Comparison of ENCODE assay signal across 9 mouse cellular contexts in genomic region chr9:71614643-71615042, GRCm38 (mm10). TPM values are rescaled to one million over a fixed set of nuclear protein-coding genes. Genes with fewer than 3 reads are reported as not detected.
DNase-seq lines count a peak whose midpoint lies in the region; ATAC-seq and TF ChIP-seq lines count a peak whose summit lies in the region.
"Had no signal": no experiment of that assay in that cellular context is flagged by ENCODE, and none has a peak within 500 bp of the region (broad histone marks: within the 10 kb centered on the region; RNA-seq: fewer than 3 reads in every experiment).

No protein-coding gene starts in this region.

- no peaks in the 10 kb centered on the region for H3K27me3 ChIP-seq in forebrain, embryonic 11.5 days (ENCODE audit: control insufficient read depth, insufficient read depth, low read length)
- no peaks in the 10 kb centered on the region for H3K27me3 ChIP-seq in forebrain, embryonic 13.5 days
- H3K27me3 ChIP-seq in liver, adult 2 months (ENCODE audit: control insufficient read depth, insufficient read depth, low read length) = no peaks in the 10 kb centered on the region
- H3K27me3 ChIP-seq in liver, embryonic 12.5 days (replicated peaks) = peaks cover 2% of the 10 kb centered on the region
- H3K27me3 ChIP-seq: neural tube, embryonic 13.5 days had no signal

- no peaks in the 10 kb centered on the region for H3K4me1 ChIP-seq in forebrain, embryonic 11.5 days (replicated peaks; ENCODE audit: control insufficient read depth, insufficient read depth, low read length)
- peaks cover under 1% of the 10 kb centered on the region; the same call in 1 of the 2 replicates for H3K4me1 ChIP-seq in forebrain, embryonic 13.5 days
- no peaks in the 10 kb centered on the region for H3K4me1 ChIP-seq in liver, adult 2 months (ENCODE audit: control insufficient read depth, insufficient read depth, low read length)
- H3K4me1 ChIP-seq in liver, embryonic 12.5 days = 0 out of 2 replicates have a peak, but pooled peaks cover 3% of the 10 kb centered on the region

- ATAC-seq in forebrain, embryonic 11.5 days (replicated peaks; ENCODE audit: low FRiP score) = no peak
- no peak for ATAC-seq in forebrain, embryonic 13.5 days
- no peak for ATAC-seq in liver, embryonic 12.5 days

- no peaks in the 10 kb centered on the region for H3K36me3 ChIP-seq in forebrain, embryonic 11.5 days (ENCODE audit: control insufficient read depth, insufficient read depth, low read length)
- H3K36me3 ChIP-seq in forebrain, embryonic 13.5 days (ENCODE audit: poor library complexity, severe bottlenecking) = no peaks in the 10 kb centered on the region
- H3K36me3 ChIP-seq in liver, adult 2 months (ENCODE audit: control insufficient read depth, insufficient read depth, low read length) = no peaks in the 10 kb centered on the region
- H3K36me3 ChIP-seq in liver, embryonic 12.5 days = no peaks in the 10 kb centered on the region
- H3K36me3 ChIP-seq: neural tube, embryonic 13.5 days had no signal

- intact Hi-C loops in gastrocnemius, postnatal 14 days (cut with DNase I; ENCODE audit: low total_unique reads) = loop anchor here (2.0 kb wide), 1 partner anchor 72 kb away; no protein-coding TSS in a partner anchor

- H3K4me2 ChIP-seq in forebrain, embryonic 11.5 days (ENCODE audit: low read depth, low read length, severe bottlenecking) = no peak overlapping the region
- no peak overlapping the region for H3K4me2 ChIP-seq in forebrain, embryonic 13.5 days
- H3K4me2 ChIP-seq in liver, embryonic 12.5 days = no peak overlapping the region
- H3K4me2 ChIP-seq: neural tube, embryonic 13.5 days had no signal

- H3K9ac ChIP-seq in forebrain, embryonic 11.5 days (ENCODE audit: low read length) = no peak overlapping the region
- H3K9ac ChIP-seq in forebrain, embryonic 13.5 days = no peak overlapping the region
- H3K9ac ChIP-seq in liver, adult 2 months (ENCODE audit: low read depth, low read length) = no peak overlapping the region
- no peak overlapping the region for H3K9ac ChIP-seq in liver, embryonic 12.5 days
- H3K9ac ChIP-seq: neural tube, embryonic 13.5 days had no signal

- TF ChIP-seq POLR2A in liver, adult 2 months (IDR thresholded peaks at IDR 0.05; ENCODE audit: extremely low read depth, insufficient read depth, low read length) = no peak

- no peaks in the 10 kb centered on the region for H3K79me2 ChIP-seq in liver, adult 2 months (ENCODE audit: control insufficient read depth, insufficient read depth, low read length)

- no peaks in the 10 kb centered on the region for H3K9me3 ChIP-seq in forebrain, embryonic 11.5 days (ENCODE audit: control insufficient read depth, low read length)
- H3K9me3 ChIP-seq in forebrain, embryonic 13.5 days (replicated peaks) = no peaks in the 10 kb centered on the region
- H3K9me3 ChIP-seq in liver, embryonic 12.5 days (replicated peaks) = no peaks in the 10 kb centered on the region
- H3K9me3 ChIP-seq: neural tube, embryonic 13.5 days had no signal

- no peak overlapping the region for H3K27ac ChIP-seq in forebrain, embryonic 11.5 days (ENCODE audit: low read depth, low read length)
- H3K27ac ChIP-seq in forebrain, embryonic 13.5 days = no peak overlapping the region
- H3K27ac ChIP-seq in liver, adult 2 months (replicated peaks; ENCODE audit: insufficient read depth, low read depth, low read length) = no peak overlapping the region
- H3K27ac ChIP-seq in liver, embryonic 12.5 days = no peak overlapping the region
- H3K27ac ChIP-seq: neural tube, embryonic 13.5 days had no signal

- peak; percentile 74 for TF ChIP-seq CTCF in liver, adult 2 months (IDR thresholded peaks at IDR 0.05; ENCODE audit: low read depth, low read length)

- peak; percentile 67 for DNase-seq in forebrain, embryonic 11.5 days (ENCODE audit: low spot score)
- no peak for DNase-seq in liver, adult 2 months (ENCODE audit: extremely low read depth, low read depth, low spot score)
- DNase-seq in T-cell, adult 2 months (ENCODE audit: low spot score) = peak; percentile 10
- DNase-seq in gastrocnemius, postnatal 14 days = peak; percentile 46
- DNase-seq in spleen, postnatal 4 days (ENCODE audit: low spot score in 2 of 2) = peak; percentile 47 to 84
- DNase-seq in frontal cortex, postnatal 10 days (ENCODE audit: low spot score in 2 of 2) = no peak

- 34% methylated on average over 2 of the region's 2 CpGs for WGBS in forebrain, embryonic 11.5 days
- 34% methylated on average over 2 of the region's 2 CpGs for WGBS in forebrain, embryonic 13.5 days
- 19% methylated on average over 2 of the region's 2 CpGs for WGBS in liver, adult 2 months
- 11% methylated on average over 2 of the region's 2 CpGs for WGBS in liver, embryonic 12.5 days (ENCODE audit: insufficient replicate concordance)

- no peak overlapping the region for H3K4me3 ChIP-seq in forebrain, embryonic 11.5 days (ENCODE audit: low read depth, low read length)
- H3K4me3 ChIP-seq in forebrain, embryonic 13.5 days = no peak overlapping the region
- H3K4me3 ChIP-seq in liver, adult 2 months (ENCODE audit: insufficient read depth, low read depth, low read length) = no peak overlapping the region
- H3K4me3 ChIP-seq in liver, embryonic 12.5 days = no peak overlapping the region
- H3K4me3 ChIP-seq: neural tube, embryonic 13.5 days had no signal

RNA-seq across cellular contexts. Expression of gene Myzap, which starts 22.5 kb away (rescaled TPM):
- polyA plus RNA-seq in forebrain, embryonic 11.5 days (2014; fragmentation: Nextera tagmentation; extraction: Ambion mirVana) = 4.2 and 4.3 TPM in 2 replicates
- polyA plus RNA-seq in forebrain, embryonic 13.5 days (2015; fragmentation: Nextera tagmentation; extraction: Ambion mirVana) = 2.4 and 2.5 TPM in 2 replicates
- 1.5 TPM in 2 replicates for total RNA-seq in liver, adult 2 months (2014; rRNA removed)
- 0.25 and 0.51 TPM in 2 replicates for polyA plus RNA-seq in liver, adult 2 months (2012; rRNA removed)
- polyA plus RNA-seq in liver, embryonic 12.5 days (2016; fragmentation: Nextera tagmentation; extraction: Ambion mirVana) = 4.4 TPM in 2 replicates
- total RNA-seq in gastrocnemius, postnatal 14 days (2021) = 1 to 10 TPM; 6.7 to 8.8 TPM

Comparison
In these comparisons a context has a peak if more than half of its experiments do, and no peak if none do; other contexts are left out.
1. DNase-seq: peak in forebrain, embryonic 11.5 days (single experiment), T-cell, adult 2 months (single experiment), gastrocnemius, postnatal 14 days (single experiment) and spleen, postnatal 4 days (2 of 2); none in liver, adult 2 months (single experiment) and frontal cortex, postnatal 10 days (0 of 2).